Mouse (Mus musculus) forebrain, postnatal 0 days (tissue): ENCODE data around the gene Numb. TPM values are rescaled to one million over a fixed set of nuclear protein-coding genes. Genes with fewer than 3 reads are reported as not detected.

Experiments
- ATAC-seq: fragments of 200-750 bp; cut with Nextera tagmentation; 2 replicates; pipeline ENCODE4 v1.8.0; 2017; ENCODE audit warnings: mild to moderate bottlenecking, moderate library complexity
- DNase-seq: peaks from one replicate; pipeline ENCODE4 v3.0.0-alpha.2; 2015
- H3K27ac ChIP-seq: fragments of 300-500 bp; sonication (generic); 2 replicates; pipeline ENCODE4 v1.5.1; 2014; ENCODE audit warnings: low read depth, mild to moderate bottlenecking, antibody characterized with exemption, low read length, moderate library complexity, mixed read lengths
- H3K27me3 ChIP-seq: fragments of 300-500 bp; sonication (generic); 2 replicates; pipeline ENCODE4 v1.6.1; 2014; ENCODE audit warnings: mild to moderate bottlenecking, low read length, mixed read lengths; ENCODE audit not compliant: insufficient read depth
- H3K36me3 ChIP-seq: fragments of 300-500 bp; sonication (generic); 2 replicates; pipeline ENCODE4 v1.6.1; 2014; ENCODE audit warnings: mild to moderate bottlenecking, moderate library complexity; ENCODE audit not compliant: insufficient read depth
- H3K4me1 ChIP-seq: fragments of 300-500 bp; sonication (generic); 2 replicates; pipeline ENCODE4 v1.6.1; 2014; ENCODE audit warnings: antibody characterized with exemption; ENCODE audit not compliant: insufficient read depth
- H3K4me2 ChIP-seq: fragments of 300-500 bp; sonication (generic); 2 replicates; pipeline ENCODE4 v1.6.1; 2014; ENCODE audit warnings: low read depth, mild to moderate bottlenecking, moderate library complexity
- H3K4me3 ChIP-seq: fragments of 300-500 bp; sonication (generic); 2 replicates; pipeline ENCODE4 v1.5.1; 2014; ENCODE audit warnings: low read depth, low read length, mixed read lengths
- H3K9ac ChIP-seq: fragments of 300-500 bp; sonication (generic); 2 replicates; pipeline ENCODE4 v1.6.1; 2014; ENCODE audit warnings: mild to moderate bottlenecking
- H3K9me3 ChIP-seq: fragments of 300-500 bp; sonication (generic); 2 replicates; pipeline ENCODE4 v1.6.1; 2016; ENCODE audit warnings: low read length
- CTCF ChIP-seq: sonication (generic); IDR thresholded peaks from 2 replicates; pipeline ENCODE4 v1.5.1; 2016; ENCODE audit warnings: antibody characterized with exemption, control low read depth, low read depth
- WGBS: fragments of 180-500 bp; shearing (Covaris S2); extraction: QIAGEN DNeasy Blood & Tissue Kit; methylation state at CpG from one replicate; pipeline ENCODE4 v1.1.7; 2014; 5-methylcytosine and 5-hydroxymethylcytosine counted together
- polyA plus RNA-seq: library from polyadenylated mRNA; unstranded; fragments of >200 nt; fragmentation: Nextera tagmentation; extraction: Ambion mirVana; gene quantifications from 2 replicates; pipeline ENCODE4 v1.2.1, GENCODE M21; 2015
- total RNA-seq: library from RNA; depleted of rRNA; stranded (reverse); fragments of >200 nt; gene quantifications from 2 replicates; pipeline ENCODE4 v1.2.3, GENCODE M21; 2014; rRNA removed

The Numb gene
- total RNA-seq (8.6 and 12.4 TPM in 2 replicates), polyA plus RNA-seq (7.0 and 9.0 TPM in 2 replicates)

DNA sequence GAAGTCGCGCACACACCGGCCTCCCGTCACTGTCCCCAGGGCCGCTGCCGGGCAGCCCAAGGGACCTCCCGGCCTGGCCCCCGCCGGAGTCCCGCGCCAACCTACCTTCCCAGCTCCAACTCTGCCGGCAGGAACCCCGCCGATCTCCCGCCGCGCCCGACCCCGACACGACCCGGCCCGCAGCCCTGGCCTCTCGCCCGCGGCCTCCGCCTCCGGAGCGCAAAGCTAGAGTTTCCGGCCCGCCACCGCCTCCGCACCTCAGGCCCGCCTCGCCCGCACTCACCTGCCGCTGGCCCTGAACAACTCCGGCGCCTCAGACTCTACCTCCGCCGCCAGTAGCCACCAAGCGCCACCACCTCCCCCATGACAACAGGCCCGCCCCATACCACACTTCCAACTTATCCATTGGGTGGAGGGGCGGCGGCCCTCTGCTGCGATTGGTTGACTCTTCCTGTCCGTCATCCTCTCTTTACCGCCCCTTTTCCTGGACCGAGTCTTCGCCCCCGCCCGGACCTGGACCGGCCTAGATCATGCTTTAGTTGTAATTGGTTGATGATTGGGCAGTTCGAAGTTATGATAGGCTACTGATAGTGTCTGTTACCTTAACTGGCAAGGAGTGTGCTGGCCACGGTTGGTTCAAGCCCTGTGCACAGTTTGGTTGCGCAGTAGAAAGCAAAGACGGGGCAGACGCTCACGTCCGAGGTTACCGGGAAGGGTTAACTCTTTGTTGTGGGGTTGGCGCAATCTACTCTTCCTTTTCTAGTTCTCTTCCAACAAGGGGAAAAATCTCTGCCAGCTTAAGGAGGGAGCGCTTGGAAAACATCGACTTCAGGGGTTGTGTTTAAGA is at the start of gene Numb:
Gene Numb (minus strand): TSS at position 400 of the 847 bp plus-strand sequence.
- Histone ChIP-seq H3K4me2 (peak within 1 kb of the TSS; percentile 94), H3K27me3 (no peaks in the 10 kb centered on the region), H3K4me3 (peak within 1 kb of the TSS; percentile 95), H3K4me1 (peaks cover 6% of the 10 kb centered on the region; the same call in 1 of the 2 replicates), H3K9me3 (no peaks in the 10 kb centered on the region), H3K36me3 (no peaks in the 10 kb centered on the region), H3K27ac (peak within 1 kb of the TSS; percentile 37), H3K9ac (peak within 1 kb of the TSS; percentile 62)
- 2% methylated on average over 62 of the region's 63 CpGs for WGBS
- DNase-seq (peak; percentile 98), ATAC-seq (peak; percentile 99)
- no peak for TF ChIP-seq CTCF

GRCm38 (mm10) chr12:83965235-83965634 is 43.5 kb upstream of the Numb start:
- H3K9me3 ChIP-seq, result no peaks in the 10 kb centered on the region
- H3K4me3 ChIP-seq, result no peak overlapping the region
- no peaks in the 10 kb centered on the region for H3K36me3 ChIP-seq
- DNase-seq (no peak), ATAC-seq (no peak)
- no peak overlapping the region for H3K27ac ChIP-seq
- H3K4me1 ChIP-seq, result no peaks in the 10 kb centered on the region
- H3K27me3 ChIP-seq, result no peaks in the 10 kb centered on the region
- no peak overlapping the region for H3K9ac ChIP-seq
- no peak overlapping the region for H3K4me2 ChIP-seq
- WGBS, result 86% methylated on average over 6 of the region's 7 CpGs
- TF ChIP-seq CTCF, result no peak

DNA sequence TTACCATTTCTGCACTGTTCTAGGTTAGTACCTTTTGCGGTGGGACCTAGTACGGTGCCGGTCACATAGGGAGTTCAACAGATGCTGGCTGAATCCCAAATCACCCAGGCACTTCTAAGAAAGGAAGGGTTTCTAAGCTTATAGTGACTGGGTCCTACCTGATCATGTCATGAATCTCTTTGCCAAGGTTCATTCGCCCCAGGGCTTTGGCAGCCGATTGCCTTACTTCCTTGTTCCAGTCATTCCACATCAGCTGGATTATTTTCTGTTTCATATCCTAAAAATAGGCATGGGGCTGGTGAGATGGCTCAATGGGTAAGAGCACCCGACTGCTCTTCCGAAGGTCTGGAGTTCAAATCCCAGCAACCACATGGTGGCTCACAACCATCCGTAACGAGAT is 36.5 kb upstream of the Numb start:
- H3K36me3 ChIP-seq, result peaks cover 9% of the 10 kb centered on the region; the same call in 1 of the 2 replicates
- DNase-seq (no peak), ATAC-seq (no peak)
- no peaks in the 10 kb centered on the region for H3K4me1 ChIP-seq
- WGBS, result 90% methylated on average over 9 of the region's 9 CpGs
- H3K27ac ChIP-seq, result no peak overlapping the region
- H3K27me3 ChIP-seq, result no peaks in the 10 kb centered on the region
- no peak overlapping the region for H3K4me3 ChIP-seq
- H3K4me2 ChIP-seq, result no peak overlapping the region
- TF ChIP-seq CTCF, result no peak
- no peaks in the 10 kb centered on the region for H3K9me3 ChIP-seq
- H3K9ac ChIP-seq, result no peak overlapping the region

- H3K27me3 ChIP-seq, result no peaks in the 10 kb centered on the region
- TF ChIP-seq CTCF, result no peak
- peak overlapping the region; percentile 68 for H3K9ac ChIP-seq
- H3K4me3 ChIP-seq, result peak overlapping the region; percentile 78
- DNase-seq (no peak), ATAC-seq (no peak)
- peak overlapping the region; percentile 87 for H3K4me2 ChIP-seq
- no peak overlapping the region for H3K27ac ChIP-seq
- no peaks in the 10 kb centered on the region for H3K9me3 ChIP-seq
- peaks cover 6% of the 10 kb centered on the region; the same call in 1 of the 2 replicates for H3K36me3 ChIP-seq
- H3K4me1 ChIP-seq, result peaks cover 10% of the 10 kb centered on the region
- 66% methylated on average over 32 of the region's 32 CpGs for WGBS
Measured at GRCm38 (mm10) chr12:83951711-83952575, 30.2 kb upstream of the Numb start.

DNA sequence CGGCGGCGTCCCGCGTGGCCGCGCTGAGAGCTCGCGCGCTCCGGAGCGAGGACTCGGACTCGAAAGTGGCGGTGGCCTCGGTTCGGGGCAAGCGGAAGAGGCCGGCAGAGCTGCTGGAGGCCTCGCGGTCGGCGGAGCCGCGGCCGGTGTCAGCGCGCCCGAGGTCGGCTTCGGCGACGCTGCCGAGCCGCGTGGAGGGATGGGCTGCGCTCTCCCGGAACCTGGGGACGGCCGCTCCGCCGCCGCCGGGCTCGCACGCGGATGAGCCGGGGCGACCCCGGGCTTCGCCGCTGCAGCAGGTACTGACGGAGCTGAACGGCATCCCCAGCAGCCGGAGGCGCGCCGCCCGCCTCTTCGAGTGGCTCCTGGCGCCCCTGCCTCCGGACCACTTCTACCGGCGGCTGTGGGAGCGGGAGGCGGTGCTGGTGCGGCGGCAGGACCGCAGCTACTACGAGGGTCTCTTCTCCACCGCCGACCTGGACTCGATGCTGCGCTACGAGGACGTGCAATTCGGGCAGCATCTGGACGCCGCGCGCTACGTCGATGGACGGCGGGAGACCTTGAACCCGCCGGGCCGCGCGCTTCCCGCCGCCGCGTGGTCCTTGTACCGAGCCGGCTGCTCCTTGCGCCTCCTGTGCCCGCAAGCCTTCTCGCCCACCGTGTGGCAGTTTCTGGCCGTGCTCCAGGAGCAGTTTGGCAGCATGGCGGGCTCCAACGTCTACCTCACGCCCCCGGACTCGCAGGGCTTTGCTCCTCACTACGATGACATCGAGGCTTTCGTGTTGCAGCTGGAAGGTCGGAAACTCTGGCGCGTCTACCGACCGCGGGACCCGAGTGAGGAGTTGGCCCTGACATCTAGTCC is 29.3 kb upstream of the Numb start:
- WGBS, result under 1% methylated on average over 96 of the region's 116 CpGs
- no peaks in the 10 kb centered on the region for H3K9me3 ChIP-seq
- H3K4me2 ChIP-seq, result peak overlapping the region; percentile 87
- H3K27me3 ChIP-seq, result no peaks in the 10 kb centered on the region
- H3K27ac ChIP-seq, result peak overlapping the region; percentile 81
- H3K4me1 ChIP-seq, result peaks cover 10% of the 10 kb centered on the region
- peak; percentile 67 for DNase-seq
- peak overlapping the region; percentile 68 for H3K9ac ChIP-seq
- H3K4me3 ChIP-seq, result peak overlapping the region; percentile 78
- peaks cover 4% of the 10 kb centered on the region; the same call in 1 of the 2 replicates for H3K36me3 ChIP-seq
- ATAC-seq, result peak; percentile 74
- TF ChIP-seq CTCF, result 0 out of 2 replicates have a peak, but pooled peaks have one; percentile 16

- no peak for TF ChIP-seq CTCF
- Histone ChIP-seq H3K4me3 (peak within 1 kb of the TSS; percentile 78), H3K4me1 (peaks cover 10% of the 10 kb centered on the region), H3K4me2 (peak within 1 kb of the TSS; percentile 87), H3K36me3 (peaks cover 4% of the 10 kb centered on the region; the same call in 1 of the 2 replicates), H3K27me3 (no peaks in the 10 kb centered on the region), H3K9ac (peak within 1 kb of the TSS; percentile 68), H3K27ac (peak within 1 kb of the TSS; percentile 81), H3K9me3 (no peaks in the 10 kb centered on the region)
- DNase-seq, result peak; percentile 92
- under 1% methylated on average over 37 of the region's 37 CpGs for WGBS
- ATAC-seq, result peak; percentile 99
Measured at GRCm38 (mm10) chr12:83950493-83950839, 28.7 kb upstream of the Numb start, which contains the start of gene Riox1. Riox1 (plus strand) TSS chr12:83950608.
